Mouse (Mus musculus) testis, postnatal 10 days (tissue): ENCODE measurements around the gene Zfyve9.

Source experiments
- DNase-seq: peaks from one replicate; pipeline ENCODE4 v3.0.0; 2021; ENCODE audit warnings: low spot score

The Zfyve9 gene

DNA sequence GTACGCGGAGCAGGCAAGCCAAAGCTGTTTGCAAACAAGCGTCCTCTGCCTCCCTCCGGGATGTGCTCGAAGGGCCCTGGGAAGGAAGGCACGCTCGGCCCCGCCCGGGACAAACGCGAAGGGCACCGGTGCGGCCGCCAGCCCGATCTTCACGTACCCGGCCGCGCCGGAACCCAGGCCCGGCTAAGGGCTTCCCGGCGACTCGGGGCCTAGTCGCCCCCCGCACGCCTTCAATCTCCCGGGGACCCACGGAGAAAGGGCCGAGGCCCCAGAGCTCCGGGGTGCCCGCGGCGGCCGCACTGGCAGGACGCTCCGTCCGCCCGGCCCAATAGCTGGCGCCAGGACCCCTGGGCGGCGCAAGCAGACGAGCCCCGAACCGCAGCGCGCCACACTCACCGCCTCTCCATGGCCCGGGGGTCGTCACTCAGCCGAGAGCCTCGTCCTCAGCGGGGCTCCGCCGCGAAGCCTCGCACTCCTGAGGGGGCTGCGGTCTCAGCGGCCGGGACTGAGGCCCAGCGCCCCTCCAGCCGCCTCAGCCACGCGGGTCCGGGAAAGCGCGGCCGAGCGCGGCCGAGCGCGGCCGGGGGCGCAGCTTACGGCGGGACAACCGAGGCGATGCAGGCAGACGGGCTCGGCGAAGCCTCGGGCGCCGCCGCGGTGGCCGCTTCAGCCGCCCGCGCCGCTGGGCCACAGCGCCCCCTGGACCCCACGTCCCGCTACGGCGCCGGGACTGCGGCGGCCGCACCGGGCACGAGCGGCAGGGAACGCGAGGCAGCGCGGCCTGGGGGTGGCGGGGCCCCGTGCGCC, at the start of gene Zfyve9:
Gene Zfyve9 (minus strand): TSS at position 742 of the 807 bp plus-strand sequence.
- DNase-seq, result peak; percentile 87

DNA sequence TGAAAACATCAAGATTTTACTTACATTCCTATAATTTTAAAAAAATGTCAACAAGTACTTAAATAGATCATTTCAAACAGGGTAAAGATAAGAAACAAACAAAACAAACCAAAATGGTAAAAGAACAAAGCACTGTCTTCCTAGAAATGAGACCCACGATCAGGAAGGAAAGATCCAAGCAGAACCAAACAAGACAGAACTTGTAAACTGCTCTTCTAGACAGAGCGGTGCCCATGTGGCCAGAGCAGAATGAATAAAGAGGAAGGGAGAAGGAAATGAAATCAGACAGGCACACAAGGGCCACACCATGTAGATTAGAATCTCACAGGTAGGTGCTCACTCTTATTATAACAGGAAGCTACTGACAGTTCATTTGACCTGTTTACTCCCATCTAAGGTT, 46.0 kb upstream of the Zfyve9 start:
- no peak for DNase-seq

DNA sequence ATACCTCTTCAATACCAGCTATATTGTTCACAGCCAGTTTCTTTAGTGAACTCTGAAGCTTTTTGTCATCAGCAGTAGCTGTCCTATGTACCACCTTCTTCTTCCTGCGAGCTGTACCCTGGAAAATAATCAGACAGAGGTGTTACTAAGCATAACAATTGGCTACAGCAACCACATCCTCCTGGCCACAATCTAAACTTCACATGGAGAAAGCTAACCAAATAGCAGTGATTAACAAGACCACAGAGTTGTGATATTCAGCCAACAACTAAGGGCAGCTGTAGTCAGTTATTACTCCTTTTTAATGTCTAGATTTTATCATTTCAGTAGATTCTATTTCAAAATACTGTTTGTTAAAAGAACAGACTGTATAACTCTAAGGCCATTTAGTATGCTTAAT, 45.5 kb upstream of the Zfyve9 start:
- DNase-seq, result no peak

DNA sequence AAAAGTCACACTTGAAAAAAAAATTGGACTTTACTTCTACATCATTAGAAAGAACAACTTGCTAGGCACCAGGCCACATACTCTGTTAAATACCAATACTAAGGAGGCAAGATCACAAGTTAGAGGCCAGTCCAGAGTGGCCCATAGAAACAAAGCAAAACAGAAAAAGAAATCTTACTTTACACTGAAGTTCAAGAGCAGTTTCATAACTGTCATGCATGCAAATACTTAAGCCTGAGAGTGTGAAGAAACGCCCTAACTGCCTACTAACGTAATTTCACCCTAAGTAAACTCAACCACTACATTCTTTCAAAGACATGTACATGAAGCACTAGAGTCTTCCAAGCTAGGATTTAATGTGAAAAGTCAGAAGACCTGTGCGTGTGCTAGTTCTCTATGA, 45.1 kb upstream of the Zfyve9 start:
- DNase-seq, result no peak

DNA sequence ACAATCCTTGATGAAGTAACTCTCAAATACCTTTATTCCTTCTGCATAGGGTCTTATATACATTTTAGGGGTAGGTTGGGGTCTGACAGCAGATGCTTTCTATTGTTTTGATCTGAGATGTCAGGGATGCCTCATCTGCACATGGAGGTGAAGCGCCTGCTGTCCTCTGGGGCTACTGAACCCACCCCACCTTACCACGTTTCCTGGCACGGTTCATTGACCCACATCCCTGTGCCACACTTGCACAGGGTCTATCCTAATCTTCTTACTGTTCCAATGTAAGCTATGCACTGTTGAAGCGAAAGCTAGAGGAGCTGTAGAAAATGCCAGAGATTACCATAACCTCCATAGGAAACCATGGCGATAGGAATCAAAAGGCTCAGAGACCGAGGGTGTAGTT, 31.0 kb upstream of the Zfyve9 start:
- DNase-seq, result no peak

DNA sequence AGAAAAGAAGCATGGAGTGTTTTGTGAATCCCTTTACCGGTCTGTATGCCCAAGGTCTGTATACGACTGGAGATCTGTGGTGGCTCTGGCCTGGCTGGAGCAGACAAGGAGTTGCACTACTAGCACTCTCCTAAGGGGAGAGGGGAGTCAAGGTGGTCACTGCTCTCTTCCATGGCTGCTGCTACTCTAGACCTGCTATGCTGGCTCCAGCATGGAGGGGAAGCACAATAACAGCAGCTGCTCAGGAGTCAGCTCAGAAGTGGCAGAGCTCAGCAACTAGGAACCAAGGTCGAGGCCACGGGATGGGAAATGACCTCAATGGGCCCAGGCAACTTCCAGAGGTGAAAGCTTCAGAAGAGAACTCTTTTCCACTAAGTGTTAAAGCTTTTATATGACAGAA, 30.5 kb upstream of the Zfyve9 start:
- DNase-seq, result no peak

DNA sequence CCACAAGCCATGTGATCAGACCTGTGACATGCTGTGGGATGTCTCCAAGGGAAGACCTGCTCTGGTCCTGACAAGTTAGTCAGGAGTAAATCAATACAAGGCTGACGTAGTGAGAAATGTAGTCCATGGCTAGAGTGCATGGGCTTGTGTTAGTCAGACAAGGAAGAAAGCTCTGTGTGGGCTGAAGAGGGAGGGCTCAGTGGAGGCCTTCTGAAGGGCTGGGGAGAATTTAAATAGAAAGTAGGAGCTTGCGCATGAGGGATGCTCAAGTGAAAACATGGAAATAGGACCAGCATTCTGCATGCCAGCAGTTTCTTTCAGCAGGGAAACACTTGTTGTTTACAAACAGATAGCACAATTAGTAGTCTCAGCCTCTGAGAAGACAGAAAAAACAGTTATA, 22.9 kb upstream of the Zfyve9 start:
- DNase-seq, result no peak

DNA sequence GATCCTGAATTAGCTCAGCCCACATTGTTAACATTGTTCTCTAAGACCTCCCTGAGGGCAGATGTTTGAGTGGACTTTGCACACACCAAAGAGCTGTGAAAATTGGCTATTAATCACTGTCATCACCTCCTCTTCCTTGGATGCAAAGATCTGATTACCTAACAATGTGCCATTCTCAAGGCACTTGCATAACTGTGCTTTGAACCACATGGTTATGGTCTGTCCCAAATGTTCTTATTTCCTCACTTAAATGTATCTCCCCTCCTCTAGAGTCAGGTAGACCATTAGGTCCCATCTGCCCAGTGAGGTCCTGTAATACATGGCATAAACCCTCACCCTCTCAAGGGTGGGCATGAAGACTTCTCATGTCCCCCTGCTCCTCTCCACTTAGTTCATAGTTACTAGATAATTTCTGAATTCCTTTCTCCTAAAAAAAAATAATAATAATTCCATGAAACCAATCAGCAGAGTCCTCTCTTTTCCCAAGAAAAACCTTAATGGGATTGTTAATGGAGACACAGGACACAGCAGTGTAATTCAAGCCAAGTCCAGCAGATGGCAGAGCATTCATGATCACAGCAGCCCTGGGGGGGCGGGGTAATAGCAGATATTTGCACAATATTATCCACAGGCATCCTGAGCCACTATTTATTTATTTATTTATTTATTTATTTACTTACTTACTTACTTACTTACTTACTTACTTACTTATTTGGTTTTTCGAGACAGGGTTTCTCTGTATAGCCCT, 17.7 kb upstream of the Zfyve9 start:
- peak; percentile 89 for DNase-seq

DNA sequence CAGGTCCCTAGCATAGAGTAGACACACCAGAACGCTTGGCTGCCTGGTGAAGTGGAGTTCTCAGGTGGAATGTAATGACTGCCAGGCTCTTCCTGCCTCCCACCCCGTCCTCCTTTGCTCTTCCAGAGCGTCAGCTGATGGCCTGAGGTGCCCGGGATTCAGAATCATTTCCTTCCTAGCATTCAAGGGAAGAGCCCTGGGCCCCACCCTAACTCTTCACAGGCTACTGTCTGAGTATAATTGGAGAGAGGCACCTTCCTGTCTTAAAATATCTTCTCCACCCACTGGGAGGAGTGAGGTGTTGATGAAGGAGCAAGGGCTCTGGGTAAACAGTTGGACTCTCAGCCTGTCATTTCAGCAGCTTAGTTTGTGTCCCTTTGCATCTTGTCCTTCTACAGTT, 16.1 kb upstream of the Zfyve9 start:
- no peak for DNase-seq

DNA sequence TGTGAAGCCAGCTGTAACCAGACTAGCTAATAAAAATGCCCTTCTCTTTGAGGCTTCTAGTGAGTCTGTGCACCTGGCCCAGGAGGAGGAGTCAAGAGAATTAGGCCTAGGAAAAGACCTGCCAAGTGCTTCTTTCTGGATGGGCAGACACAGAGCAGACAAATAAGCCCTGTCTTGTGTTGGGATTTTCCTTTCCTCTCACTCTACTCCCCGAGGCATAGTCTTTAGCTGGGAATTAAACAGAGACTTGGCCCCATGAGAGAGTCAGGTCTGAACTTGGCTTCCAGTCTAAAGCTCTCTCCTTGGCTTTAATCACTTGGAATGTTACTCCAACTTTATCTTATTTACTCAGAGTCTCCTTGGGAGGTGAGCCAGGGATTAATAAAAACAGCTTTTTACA, 13.3 kb upstream of the Zfyve9 start:
- no peak for DNase-seq

DNA sequence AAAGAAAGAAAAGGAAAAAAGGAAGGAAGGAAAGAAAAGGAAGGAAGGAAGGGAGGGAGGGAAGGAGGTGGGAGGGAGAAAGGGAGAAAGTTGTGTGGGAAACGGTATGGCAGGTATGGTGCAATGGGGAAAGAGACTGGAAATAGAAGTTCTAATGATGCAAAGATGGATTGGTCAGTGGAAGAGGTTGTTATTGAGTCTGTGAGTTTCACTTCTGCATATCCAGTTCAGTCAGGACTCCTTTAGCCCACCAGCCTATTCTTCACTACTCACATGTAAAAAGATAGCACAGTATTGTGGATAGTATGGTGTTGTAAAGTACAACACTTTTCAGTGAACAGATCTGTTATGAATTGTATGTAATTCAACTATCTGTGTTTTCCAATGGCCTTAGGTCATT, 9.9 kb upstream of the Zfyve9 start:
- DNase-seq, result no peak

DNA sequence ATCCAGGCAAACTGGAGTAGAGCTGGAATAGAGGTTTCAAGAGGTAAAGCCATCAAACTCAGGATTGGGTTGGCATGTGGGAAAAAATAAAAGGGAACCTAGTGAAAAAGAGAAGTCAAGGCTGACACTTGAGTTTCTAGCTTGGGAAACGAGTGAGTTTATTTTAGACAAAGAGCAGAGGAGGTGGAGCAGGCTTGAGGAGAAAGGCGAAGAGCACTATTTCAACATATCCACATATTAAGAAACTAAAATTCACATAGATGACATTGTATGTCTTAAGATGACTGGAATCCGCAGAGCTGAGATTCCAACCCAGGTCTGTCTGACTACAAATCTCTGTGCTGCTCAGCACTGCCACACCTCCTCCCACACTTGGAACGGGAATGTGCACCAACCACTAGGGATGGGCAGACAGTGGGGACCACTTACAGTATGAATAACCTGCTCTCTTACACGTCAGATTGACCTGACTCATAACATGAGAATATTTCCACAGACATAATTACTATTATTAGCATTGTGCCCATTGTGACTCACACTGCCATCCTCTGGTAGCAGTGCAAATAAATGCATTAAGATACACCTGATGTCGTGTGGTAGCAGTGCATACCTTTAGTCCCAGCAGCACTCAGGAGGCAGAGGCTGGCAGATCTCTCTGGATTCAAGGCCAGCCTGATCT, 8.8 kb upstream of the Zfyve9 start:
- DNase-seq, result no peak

DNA sequence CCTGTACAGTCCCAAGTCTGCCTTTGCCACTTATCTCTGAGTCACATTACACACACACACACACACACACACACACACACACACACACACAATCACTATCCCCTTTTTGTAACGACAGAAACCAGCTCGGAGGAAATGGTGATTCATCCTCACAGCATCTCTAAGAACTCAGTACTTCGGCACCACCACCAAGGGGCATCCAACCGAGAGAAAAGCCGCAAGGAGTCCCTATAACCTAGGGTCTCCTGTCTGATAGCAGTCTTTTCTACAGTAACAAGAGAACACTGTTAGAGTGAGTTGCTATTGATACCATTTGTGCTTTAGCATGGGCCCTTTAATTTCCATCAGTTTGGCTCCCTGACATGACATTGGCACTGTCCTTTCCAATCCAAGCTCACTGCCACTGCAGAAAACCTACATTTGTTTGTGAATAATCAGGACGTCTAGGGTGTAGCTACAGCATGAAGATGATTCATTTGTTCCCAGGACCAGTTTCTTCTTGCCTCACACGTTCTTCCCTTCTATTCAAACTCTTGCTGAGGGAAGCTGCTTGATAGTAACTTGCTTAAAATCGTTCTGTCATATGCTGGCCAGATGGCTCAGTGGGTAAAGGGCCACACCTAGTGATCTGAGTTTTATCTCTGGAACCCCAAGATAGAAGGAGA, 2.0 kb upstream of the Zfyve9 start:
- no peak for DNase-seq

DNA sequence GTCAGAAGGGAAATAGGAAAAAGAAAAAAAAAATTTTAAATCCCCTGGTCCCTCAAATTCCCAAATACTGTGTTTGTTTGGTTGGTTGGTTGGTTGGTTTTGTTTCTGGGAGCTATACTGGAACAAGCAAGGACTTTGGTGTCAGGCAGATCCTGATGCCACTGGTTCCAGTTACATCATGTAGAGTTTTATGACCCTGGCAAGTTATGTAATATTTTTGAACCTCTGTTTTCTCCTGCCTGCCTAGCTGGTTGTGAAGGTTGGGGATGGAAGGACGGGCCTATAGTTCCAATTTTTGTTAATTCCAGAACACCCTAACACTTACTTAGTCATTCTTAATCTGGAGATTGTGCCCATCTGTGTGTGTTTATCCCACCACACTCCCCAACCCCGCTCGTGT, 998 bp upstream of the Zfyve9 start:
- no peak for DNase-seq

DNA sequence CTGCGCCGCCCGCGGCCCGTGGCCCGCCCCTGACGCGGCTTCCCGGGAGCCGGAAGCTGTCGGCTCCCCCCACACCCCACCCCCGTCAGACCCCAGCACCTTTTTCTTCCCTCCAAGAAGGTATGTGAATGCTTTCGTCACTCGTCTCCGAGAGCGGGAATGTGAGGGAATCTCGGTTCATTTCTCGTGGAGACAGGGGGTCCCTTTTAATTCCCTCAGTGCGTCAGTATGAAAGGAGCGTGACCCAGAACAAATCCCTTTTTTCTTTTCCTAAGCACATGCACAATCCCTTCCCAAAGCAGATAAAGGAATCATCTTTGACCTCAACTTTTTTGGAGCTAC, 237 bp upstream of the Zfyve9 start:
- no peak for DNase-seq

DNA sequence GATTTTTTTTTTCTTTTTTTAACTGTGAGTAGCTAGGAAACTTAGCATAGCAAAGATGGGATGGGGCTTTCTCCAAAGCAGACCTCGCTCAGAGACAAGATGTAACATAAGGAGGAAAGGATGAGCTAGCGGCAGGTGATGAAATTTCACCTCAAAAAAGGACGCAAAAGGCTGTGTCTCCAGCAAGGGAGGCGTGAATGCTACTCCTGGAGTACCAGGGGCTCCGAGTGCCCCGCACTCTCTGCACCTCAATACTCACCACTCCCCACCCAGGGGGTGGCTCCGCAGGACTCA, 888 bp downstream of the Zfyve9 start:
- no peak for DNase-seq

DNA sequence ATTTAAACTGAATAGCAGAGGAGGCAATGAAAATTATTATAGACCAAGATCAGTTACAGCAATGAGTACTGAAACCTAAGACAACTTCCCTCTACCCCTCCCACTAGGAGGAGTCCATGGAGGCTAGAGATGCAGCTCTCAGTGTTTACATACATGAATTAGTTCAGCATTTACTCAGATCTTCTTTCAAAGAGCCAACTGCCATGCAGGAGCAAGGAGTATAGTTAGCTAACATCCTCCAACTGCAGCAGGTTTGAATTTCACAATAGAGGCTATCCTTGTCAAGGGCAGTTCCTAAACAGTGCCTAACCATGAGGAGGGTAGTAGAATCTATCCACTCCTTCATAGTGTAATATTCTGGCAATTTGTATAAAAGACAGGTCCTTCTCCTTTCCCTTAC, 12.1 kb downstream of the Zfyve9 start:
- DNase-seq, result no peak

DNA sequence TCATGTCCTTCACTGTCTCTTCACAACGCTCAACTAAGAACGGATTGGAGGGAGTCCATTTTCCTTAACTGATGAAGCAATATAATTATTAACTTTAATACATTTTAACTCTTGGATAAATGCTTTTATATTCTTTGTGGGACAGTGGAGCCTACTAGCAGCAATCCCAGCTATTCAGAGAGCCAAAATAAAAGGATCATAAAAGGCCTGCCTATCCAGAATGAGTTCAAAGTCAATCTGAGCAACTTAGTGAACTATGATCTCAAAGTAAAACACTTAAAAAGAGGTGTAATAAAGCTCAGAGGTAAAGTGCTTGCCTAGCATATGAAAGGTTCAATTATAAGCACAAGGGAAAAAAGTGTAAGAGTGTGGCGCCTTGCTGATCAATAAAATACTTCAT, 21.0 kb downstream of the Zfyve9 start:
- DNase-seq, result no peak

DNA sequence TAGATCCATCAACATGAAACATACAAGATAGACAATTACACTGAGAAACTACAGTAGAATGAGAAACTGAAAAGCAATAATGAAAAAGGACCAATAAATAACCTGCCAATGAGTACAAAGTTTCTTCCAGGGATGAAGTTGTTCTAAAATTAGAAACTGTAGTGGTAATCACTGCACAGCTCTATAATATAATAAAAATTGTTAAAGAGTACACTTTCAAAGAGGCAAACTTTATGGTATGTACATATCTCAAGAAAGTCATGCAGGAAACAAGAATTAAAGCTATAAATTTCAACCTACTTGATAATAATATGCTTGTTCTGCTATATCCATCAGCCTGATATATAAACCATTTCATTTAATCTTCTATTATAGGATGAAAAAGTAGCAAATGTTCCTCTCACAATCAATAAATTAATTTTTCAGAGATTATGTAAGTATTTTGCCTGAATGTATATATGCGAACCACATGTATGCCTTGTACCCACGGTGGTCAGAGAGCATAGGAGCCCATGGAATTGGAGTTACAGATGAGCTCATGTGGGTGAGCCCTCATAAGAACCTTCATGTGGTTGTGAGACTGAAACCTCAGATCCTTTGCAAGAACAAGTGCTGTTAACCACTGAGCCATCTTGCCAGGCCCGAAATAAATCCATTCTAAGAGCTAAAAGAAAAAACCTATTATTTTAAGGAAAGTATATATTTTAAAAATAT, 34.3 kb downstream of the Zfyve9 start:
- no peak for DNase-seq

DNA sequence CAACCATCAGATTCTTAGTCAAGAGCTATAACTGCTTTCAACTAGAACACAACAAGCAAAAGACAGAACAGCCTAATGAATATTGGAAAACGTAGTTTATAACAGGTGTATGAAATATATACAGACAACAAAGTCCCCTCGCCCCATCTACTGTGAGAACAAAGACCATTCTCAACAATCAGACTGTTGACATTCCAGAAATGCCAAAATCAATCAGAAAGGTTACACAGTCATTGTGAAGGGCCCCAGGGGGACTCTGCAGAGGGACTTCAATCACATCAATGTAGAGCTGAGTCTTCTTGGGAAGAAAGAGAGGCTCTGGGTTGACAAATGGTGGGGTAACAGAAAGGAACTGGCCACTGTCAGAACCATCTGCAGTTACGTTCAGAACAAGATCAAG, 49.0 kb downstream of the Zfyve9 start:
- no peak for DNase-seq

DNA sequence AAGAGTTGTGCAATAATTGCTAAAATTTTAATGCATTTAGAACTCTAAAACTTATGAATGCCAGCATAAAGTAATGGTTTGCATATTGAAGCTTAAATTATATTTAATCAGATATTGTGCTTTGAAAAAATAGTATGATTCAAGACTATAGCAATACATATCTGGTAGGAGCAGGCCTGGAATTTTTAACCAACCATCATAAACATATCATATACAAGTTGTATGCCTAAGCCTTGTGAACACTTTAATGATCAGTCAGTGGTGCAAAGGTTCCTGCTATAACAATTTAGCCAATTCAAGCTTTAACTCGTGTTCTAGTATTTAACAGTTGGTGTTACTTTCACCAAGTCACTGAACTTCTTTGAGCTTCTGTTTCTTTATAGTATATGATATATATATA, 50.1 kb downstream of the Zfyve9 start:
- no peak for DNase-seq

DNA sequence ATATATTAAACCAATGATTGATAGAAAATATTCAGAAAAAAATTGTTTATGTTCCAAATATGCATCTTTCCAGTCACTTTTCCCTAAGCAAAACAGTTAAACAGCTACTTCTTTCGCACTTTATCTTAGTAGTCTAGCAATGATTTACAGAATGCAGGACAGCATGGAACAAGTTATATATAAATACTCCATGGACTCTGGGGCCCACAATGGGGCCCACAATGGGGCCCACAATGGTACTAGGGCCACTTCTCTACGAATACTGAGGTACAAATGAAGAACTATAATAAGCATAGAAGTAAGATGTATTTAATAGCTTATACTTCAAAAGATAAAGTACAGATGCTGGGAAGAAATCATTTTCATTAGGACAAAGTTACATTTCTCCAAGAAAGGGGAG, 56.5 kb downstream of the Zfyve9 start:
- DNase-seq, result no peak
